Mouse (Mus musculus) cerebellum, adult 2 months (tissue): ENCODE results near the gene Rilp.

Experiments
- CTCF ChIP-seq: fragments of 200-500 bp; IDR thresholded peaks from 2 replicates; pipeline ENCODE4 v1.5.1; 2011; ENCODE audit warnings: low read depth, mild to moderate bottlenecking, control low read depth, low read length, moderate library complexity, borderline replicate concordance; ENCODE audit not compliant: insufficient read depth
- POLR2A ChIP-seq: fragments of 200-500 bp; IDR thresholded peaks from 2 replicates; pipeline ENCODE4 v1.6.1; 2011; ENCODE audit warnings: low read length, control low read depth, borderline replicate concordance; ENCODE audit not compliant: insufficient read depth

- peak; percentile 39; the same call in 1 of the 2 replicates for TF ChIP-seq POLR2A
- peak; percentile 95 for TF ChIP-seq CTCF
Measured at GRCm38 (mm10) chr11:75530325-75530724, 20.4 kb downstream of the Rilp start.
